Mouse (Mus musculus) cortical plate, adult 2 months (tissue): ENCODE results near the gene Gm45837. TPM values are rescaled to one million over a fixed set of nuclear protein-coding genes. Genes with fewer than 3 reads are reported as not detected.
A peak's percentile ranks its signal among the peaks of the same experiment; 100 is the strongest.

Experiments
- H3K27ac ChIP-seq: fragments of 200-500 bp; 2 replicates; pipeline ENCODE4 v1.5.1; 2012; ENCODE audit warnings: low read length, control low read depth, inconsistent platforms; ENCODE audit not compliant: insufficient read depth
- H3K4me1 ChIP-seq: fragments of 200-500 bp; 2 replicates; pipeline ENCODE4 v1.6.1; 2011; ENCODE audit warnings: low read length; ENCODE audit not compliant: control insufficient read depth, insufficient read depth
- H3K4me3 ChIP-seq: fragments of 200-500 bp; 2 replicates; pipeline ENCODE4 v1.5.1; 2011; ENCODE audit warnings: mild to moderate bottlenecking, low read length, control low read depth; ENCODE audit not compliant: insufficient read depth
- CTCF ChIP-seq: fragments of 200-500 bp; IDR thresholded peaks from 2 replicates; pipeline ENCODE4 v1.5.1; 2011; ENCODE audit warnings: mild to moderate bottlenecking, control low read depth, low read length; ENCODE audit not compliant: insufficient read depth; ENCODE audit errors: extremely low read depth
- POLR2A ChIP-seq: fragments of 200-500 bp; IDR thresholded peaks from 2 replicates; pipeline ENCODE4 v1.6.1; 2011; ENCODE audit warnings: mild to moderate bottlenecking, low read length, control low read depth; ENCODE audit not compliant: insufficient read depth; ENCODE audit errors: extremely low read depth
- polyA plus RNA-seq: library from polyadenylated mRNA; depleted of rRNA; stranded (reverse); fragments of >200 nt; gene quantifications from 2 replicates; pipeline ENCODE4 v1.2.3, GENCODE M21; 2012

The Gm45837 gene
- polyA plus RNA-seq, 1 experiment = 0.56 TPM

DNA sequence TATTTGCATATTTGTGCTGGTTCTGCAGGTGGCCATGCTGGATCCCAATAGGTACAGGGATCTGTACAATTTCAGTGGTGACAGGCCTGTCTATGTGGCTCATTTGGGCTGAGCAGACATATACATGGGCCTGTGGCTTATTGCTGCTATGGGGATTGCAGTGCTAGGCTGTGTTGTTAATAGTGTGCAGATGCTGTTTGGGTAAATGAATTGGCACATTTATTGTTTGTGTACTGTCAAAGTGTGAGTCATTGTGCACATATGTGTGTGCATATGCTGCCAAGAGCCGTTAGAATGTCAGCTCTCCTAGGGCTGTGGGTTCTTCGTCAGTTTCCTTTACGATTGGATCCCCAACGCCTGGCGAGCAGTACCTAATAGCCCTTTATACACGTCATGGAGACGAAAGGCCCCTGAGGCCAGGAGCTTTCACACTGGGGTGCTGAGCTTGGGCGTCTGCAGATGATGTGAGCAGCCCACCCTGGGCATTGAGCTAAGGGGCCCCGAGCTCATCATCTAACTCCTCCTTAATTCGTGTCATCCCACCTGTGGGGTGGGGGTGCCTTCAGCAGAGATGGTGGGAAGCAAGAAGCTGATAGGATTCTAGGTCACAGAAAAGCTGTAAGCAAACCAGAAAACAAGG, 33.9 kb upstream of the Gm45837 start:
- no peak for TF ChIP-seq POLR2A
- no peak for TF ChIP-seq CTCF
- Histone ChIP-seq H3K27ac (no peak overlapping the region), H3K4me3 (no peak overlapping the region), H3K4me1 (no peaks in the 10 kb centered on the region)

DNA sequence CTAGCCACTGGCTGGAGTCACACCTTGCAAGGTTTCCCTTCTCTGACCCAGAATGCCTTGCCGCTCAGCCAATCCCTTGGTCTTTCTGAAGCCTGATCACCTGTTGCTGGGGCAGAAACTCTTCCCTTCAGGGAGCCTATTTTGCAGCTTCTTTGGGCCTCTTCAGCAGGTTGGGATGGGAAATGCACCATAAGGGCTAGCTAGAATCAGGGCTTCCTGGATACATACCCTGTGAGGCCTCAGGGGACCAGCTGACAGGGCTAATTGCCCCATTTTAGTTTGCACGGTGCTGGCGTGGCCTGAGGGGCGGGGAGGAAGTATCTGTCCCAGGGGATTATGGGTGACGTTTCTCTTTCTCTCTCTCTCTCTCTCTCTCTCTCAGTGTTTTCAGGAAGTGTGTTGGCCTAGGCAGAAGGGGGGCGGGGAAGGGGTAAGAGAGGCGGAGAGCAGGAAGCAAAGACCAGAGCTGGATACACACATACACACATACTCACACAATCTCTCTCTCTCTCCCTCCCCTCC, 32.9 kb upstream of the Gm45837 start:
- TF ChIP-seq POLR2A (no peak), CTCF (no peak)
- Histone ChIP-seq H3K4me3 (no peak overlapping the region), H3K4me1 (no peaks in the 10 kb centered on the region), H3K27ac (no peak overlapping the region)

DNA sequence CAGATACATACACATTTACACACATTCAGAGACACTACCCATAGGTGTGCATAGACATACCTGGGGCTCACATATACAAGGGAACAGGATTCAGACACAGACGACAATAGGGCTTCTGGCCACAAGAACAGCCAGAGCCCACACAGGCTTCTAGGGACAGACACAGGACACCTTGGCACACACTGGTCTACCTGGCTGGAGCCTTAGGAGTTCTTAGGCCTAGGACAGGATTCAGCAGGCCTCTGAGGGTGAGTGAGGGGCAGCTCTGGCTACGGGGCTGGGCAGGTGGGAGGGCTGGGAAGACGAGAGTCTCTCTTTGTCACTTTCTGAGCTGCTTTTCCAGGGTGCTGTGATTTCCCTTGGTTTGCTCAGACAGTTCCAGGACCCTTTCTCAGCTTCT, 32.4 kb upstream of the Gm45837 start:
- TF ChIP-seq CTCF (no peak), POLR2A (no peak)
- H3K27ac ChIP-seq = no peak overlapping the region
- no peaks in the 10 kb centered on the region for H3K4me1 ChIP-seq
- no peak overlapping the region; the same call in 1 of the 2 replicates for H3K4me3 ChIP-seq

DNA sequence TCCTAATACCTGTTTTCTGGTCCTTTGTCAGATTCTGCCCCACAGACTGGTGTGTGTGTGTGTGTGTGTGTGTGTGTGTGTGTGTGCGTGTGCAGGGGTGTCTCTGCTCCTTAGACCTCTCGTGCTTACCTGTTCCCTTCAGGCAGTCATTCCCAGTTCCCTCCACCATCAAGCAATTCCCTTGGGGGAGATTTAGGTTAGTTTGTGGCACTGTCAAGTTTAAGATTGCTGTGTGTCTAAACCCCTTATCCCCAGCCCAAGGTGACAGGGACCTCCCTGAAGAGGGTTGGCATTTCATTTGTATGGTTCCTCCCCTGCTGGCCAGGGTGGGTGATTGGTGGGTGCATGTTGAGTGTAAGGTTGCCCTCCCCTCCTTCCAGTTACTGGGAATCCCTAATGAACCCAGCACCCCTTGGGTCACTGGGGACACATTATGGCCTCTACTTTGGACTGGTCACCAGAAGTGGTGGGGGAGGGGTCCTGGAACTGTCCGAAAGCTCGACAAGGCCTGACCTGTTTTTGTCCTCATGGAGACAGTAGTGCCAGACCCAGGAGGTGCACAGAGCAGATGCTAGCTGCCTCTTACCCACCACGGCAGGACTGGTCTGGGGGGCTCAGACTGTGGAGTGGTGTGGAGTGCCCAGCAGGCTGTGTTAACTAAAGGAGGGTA, 31.8 kb upstream of the Gm45837 start:
- Histone ChIP-seq H3K27ac (no peak overlapping the region), H3K4me1 (no peaks in the 10 kb centered on the region), H3K4me3 (no peak overlapping the region)
- no peak for TF ChIP-seq CTCF
- no peak for TF ChIP-seq POLR2A

DNA sequence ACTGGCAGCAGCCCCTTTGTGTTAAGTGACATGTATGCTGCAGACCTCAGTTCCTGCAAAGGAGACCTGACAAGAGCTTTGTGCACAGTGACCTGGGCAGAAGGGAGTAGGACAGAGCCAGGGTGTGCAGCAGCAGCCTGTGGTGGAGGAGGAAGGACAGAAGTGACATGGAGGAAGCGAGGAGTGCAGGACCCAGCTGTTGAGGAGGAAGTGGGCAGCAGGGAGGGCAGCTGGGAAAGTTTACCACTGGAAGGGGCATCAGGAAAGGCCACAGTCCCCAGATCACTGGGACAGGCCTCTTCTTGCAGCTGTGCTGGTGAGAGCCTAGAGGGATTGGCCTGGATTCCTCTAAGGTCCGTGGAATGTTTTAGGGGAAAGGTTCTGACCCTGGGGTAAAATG, 31.0 kb upstream of the Gm45837 start:
- no peak overlapping the region for H3K4me3 ChIP-seq
- TF ChIP-seq CTCF (no peak), POLR2A (no peak)
- H3K4me1 ChIP-seq = no peaks in the 10 kb centered on the region
- H3K27ac ChIP-seq = no peak overlapping the region

DNA sequence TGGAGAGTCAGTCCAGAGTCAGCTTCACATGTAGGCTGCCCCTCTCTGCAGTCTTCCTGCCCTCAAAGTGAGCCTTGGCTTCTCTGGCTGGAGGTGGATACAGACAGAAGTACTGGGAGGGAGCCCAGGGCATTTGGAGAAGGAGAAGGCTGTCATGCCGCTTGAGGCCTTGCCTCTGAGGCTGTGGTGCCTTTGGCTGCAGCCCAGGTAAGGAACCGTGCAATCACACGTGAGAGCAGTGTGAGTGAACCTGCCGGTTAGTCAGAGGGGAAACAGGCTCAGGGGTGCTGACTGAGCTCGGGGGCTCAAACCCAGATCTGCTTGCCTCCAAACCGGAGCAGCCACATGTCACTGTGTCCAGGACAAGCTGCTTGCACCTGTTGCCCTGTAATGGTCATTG, 29.2 kb upstream of the Gm45837 start:
- Histone ChIP-seq H3K4me3 (no peak overlapping the region), H3K4me1 (no peaks in the 10 kb centered on the region), H3K27ac (no peak overlapping the region)
- TF ChIP-seq CTCF = no peak
- no peak for TF ChIP-seq POLR2A

DNA sequence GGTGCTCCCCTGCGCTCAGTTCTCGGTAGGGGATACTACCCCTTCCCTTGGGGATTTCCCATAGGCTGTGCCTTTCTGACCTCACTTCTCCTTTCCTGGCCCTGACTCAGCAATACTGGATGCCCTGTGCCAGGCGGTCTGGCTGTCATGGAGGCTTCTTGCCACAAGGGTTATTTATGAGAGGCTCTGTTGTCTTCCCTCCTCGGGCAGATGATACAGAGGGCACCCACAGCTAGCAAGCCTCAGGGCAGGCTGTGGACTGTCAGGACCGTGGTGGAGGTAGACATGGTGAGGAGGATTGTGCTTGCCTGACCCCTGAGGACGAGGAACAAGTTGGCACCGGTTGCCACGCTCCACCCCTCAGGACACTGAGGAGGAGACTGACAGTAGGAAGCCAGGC, 28.3 kb upstream of the Gm45837 start:
- TF ChIP-seq POLR2A = no peak
- TF ChIP-seq CTCF = no peak
- no peak overlapping the region for H3K4me3 ChIP-seq

DNA sequence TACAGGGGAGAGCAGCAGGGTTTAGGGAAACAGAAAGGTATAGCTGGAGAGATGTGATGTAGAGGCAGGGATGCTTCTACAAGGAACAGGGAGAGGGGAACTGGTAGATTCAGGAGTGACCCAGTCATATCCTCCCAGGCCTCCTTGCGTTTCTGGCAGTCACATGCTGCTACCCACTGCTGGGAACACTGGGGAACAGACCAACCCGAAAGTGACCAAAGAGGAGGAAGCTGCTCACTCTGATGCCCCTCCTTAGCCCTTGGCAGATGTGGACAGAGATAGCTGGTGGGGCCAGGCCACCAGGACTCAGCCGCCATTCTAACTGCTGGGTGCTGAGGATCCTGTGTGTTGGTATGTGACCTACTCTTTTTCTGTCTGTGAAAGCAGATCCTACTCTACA, 26.9 kb upstream of the Gm45837 start:
- Histone ChIP-seq H3K27ac (no peak overlapping the region), H3K4me3 (no peak overlapping the region), H3K4me1 (no peaks in the 10 kb centered on the region)
- TF ChIP-seq POLR2A = no peak
- no peak for TF ChIP-seq CTCF

More for the DNA sequence above, 28.3 kb upstream of the Gm45837 start:
- H3K4me1 ChIP-seq = no peaks in the 10 kb centered on the region
- no peak overlapping the region for H3K27ac ChIP-seq

DNA sequence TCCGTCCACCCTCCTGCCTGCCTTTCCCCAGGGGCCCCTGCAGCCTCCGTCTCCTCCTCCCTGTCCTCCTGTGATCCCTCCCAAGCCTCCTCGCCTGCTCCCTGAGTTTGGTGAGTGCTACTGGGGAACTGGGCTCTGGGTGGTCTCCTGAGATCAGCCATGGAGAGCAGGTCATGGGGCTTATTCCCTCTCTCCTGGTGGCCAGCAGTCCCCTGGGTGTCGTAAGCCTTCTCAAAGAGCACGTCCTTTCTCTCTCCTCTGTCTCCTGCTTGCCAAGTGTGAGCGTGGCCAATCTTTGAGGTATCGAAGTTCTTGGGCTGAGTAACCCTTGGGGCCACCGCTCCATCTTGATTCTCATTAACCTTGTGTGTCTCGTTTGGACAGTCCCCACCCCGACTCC, 25.8 kb upstream of the Gm45837 start:
- Histone ChIP-seq H3K27ac (peak overlapping the region; percentile 30; the same call in 1 of the 2 replicates), H3K4me3 (no peak overlapping the region), H3K4me1 (no peaks in the 10 kb centered on the region)
- no peak for TF ChIP-seq CTCF
- no peak for TF ChIP-seq POLR2A

DNA sequence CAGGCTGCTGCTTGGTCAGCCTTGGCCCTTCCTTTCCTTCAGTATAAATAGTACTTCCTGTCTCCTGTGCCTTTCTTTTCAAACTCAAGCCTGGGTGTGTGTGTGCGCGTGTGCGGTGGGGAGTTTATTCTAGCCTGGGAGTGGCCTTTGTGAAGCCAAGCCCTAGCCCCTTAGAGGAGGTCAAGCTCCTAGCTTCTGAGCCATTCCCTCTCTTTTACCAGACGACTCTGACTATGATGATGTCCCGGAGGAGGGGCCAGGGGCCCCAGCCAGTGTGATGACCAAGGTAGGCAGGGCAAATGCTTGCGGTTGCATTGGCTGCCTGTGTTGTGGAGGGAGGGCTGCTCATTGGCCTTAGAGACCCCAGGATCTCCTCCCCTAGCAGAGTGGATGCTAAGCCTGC, 25.4 kb upstream of the Gm45837 start:
- TF ChIP-seq POLR2A (no peak), CTCF (no peak)
- Histone ChIP-seq H3K4me3 (no peak overlapping the region), H3K27ac (no peak overlapping the region), H3K4me1 (no peaks in the 10 kb centered on the region)
